Mouse (Mus musculus) MEL (cell line): ENCODE data around the gene Gc. TPM values are rescaled to one million over a fixed set of nuclear protein-coding genes. Genes with fewer than 3 reads are reported as not detected.
A peak's percentile ranks its signal among the peaks of the same experiment; 100 is the strongest.

Source experiments
- DNase-seq: peaks from one replicate; pipeline ENCODE4 v3.0.0; 2011; ENCODE audit warnings: low read depth, low spot score
- H3K27ac ChIP-seq: 2 replicates; pipeline ENCODE4 v1.5.1; 2012; ENCODE audit warnings: low read depth, mild to moderate bottlenecking, control low read depth, low read length, moderate library complexity; ENCODE audit not compliant: control insufficient read depth
- H3K27me3 ChIP-seq, 2 experiments: fragments of 150-350 bp in 1 of 2; sonication (generic) in 1 of 2; 2 replicates each; pipeline ENCODE4 v1.6.1; 2012; ENCODE audit warnings: low read length in 2 of 2, mild to moderate bottlenecking in 2 of 2, improper control_type of control experiment in 1 of 2, moderate library complexity in 1 of 2; ENCODE audit not compliant: insufficient read depth in 2 of 2, control insufficient read depth in 1 of 2
- H3K36me3 ChIP-seq, 2 experiments: 2 replicates each; pipeline ENCODE4 v1.6.1; 2012 to 2014; ENCODE audit warnings: low read length in 2 of 2, improper control_type of control experiment in 1 of 2, inconsistent platforms in 1 of 2, mild to moderate bottlenecking in 1 of 2; ENCODE audit not compliant: insufficient read depth in 2 of 2, control insufficient read depth in 1 of 2
- H3K4me1 ChIP-seq, 2 experiments: fragments of 150-350 bp in 1 of 2; sonication (generic) in 1 of 2; 2 replicates each; pipeline ENCODE4 v1.6.1; 2012; ENCODE audit warnings: low read length in 2 of 2, improper control_type of control experiment in 1 of 2, mild to moderate bottlenecking in 1 of 2; ENCODE audit not compliant: insufficient read depth in 2 of 2, control insufficient read depth in 1 of 2
- H3K4me3 ChIP-seq, 2 experiments: fragments of 150-350 bp in 1 of 2; sonication (generic) in 1 of 2; 2 replicates each; pipeline ENCODE4 v1.5.1; 2012; ENCODE audit warnings: low read depth in 2 of 2, low read length in 2 of 2, mild to moderate bottlenecking in 2 of 2, moderate library complexity in 2 of 2, control low read depth in 1 of 2, improper control_type of control experiment in 1 of 2; ENCODE audit not compliant: control insufficient read depth in 1 of 2, insufficient read depth in 1 of 2
- H3K79me2 ChIP-seq: 2 replicates; pipeline ENCODE4 v1.6.1; 2012; ENCODE audit warnings: mild to moderate bottlenecking, low read length, moderate library complexity; ENCODE audit not compliant: control insufficient read depth, poor library complexity, insufficient read depth
- H3K9ac ChIP-seq: 2 replicates; pipeline ENCODE4 v1.6.1; 2012; ENCODE audit warnings: low read depth, mild to moderate bottlenecking, control low read depth, low read length, moderate library complexity; ENCODE audit not compliant: control insufficient read depth, poor library complexity, severe bottlenecking
- H3K9me3 ChIP-seq: fragments of 150-350 bp; sonication (generic); replicated peaks from 2 replicates; pipeline ENCODE4 v1.6.1; 2012; ENCODE audit warnings: mild to moderate bottlenecking, low read length, improper control_type of control experiment, moderate library complexity; ENCODE audit not compliant: insufficient read depth
- CTCF ChIP-seq, 3 experiments: IDR thresholded peaks in 2 of 3; conservative IDR thresholded peaks in 1 of 3; 2 replicates each; pipeline ENCODE4 v1.5.1; 2011 to 2012; ENCODE audit warnings: low read length in 3 of 3, low read depth in 2 of 3, mild to moderate bottlenecking in 2 of 3, improper control_type of control experiment in 1 of 3, inconsistent platforms in 1 of 3, mixed read lengths in 1 of 3, moderate library complexity in 1 of 3; ENCODE audit not compliant: control insufficient read depth in 1 of 3, insufficient read depth in 1 of 3, poor library complexity in 1 of 3, severe bottlenecking in 1 of 3
- ELF1 ChIP-seq: IDR thresholded peaks from 2 replicates; pipeline ENCODE4 v1.6.1; 2014; ENCODE audit warnings: low read depth, mild to moderate bottlenecking, inconsistent platforms, low read length, improper control_type of control experiment, moderate library complexity
- EP300 ChIP-seq, 2 experiments: IDR thresholded peaks; 2 replicates each; pipeline ENCODE4 v1.6.1; 2011; ENCODE audit warnings: improper control_type of control experiment in 2 of 2, low read length in 2 of 2, low read depth in 1 of 2, mild to moderate bottlenecking in 1 of 2
- GABPA ChIP-seq: IDR thresholded peaks from 2 replicates; pipeline ENCODE4 v1.6.1; 2012; ENCODE audit warnings: low read depth, mild to moderate bottlenecking, inconsistent platforms, low read length, improper control_type of control experiment, moderate library complexity
- MAFK ChIP-seq: IDR thresholded peaks from 2 replicates; pipeline ENCODE4 v1.6.1; 2011; ENCODE audit warnings: low read depth, mild to moderate bottlenecking, low read length, improper control_type of control experiment, borderline replicate concordance
- MXI1 ChIP-seq: IDR thresholded peaks from 2 replicates; pipeline ENCODE4 v1.6.1; 2011; ENCODE audit warnings: mild to moderate bottlenecking, low read depth, low read length, improper control_type of control experiment
- MYB ChIP-seq: IDR thresholded peaks from 2 replicates; pipeline ENCODE4 v1.6.1; 2011; ENCODE audit warnings: mild to moderate bottlenecking, low read depth, low read length, improper control_type of control experiment
- MYC ChIP-seq: IDR thresholded peaks from 2 replicates; pipeline ENCODE4 v1.6.1; 2011; ENCODE audit warnings: low read depth, mild to moderate bottlenecking, low read length, improper control_type of control experiment, moderate library complexity
- NRF1 ChIP-seq: IDR thresholded peaks from 2 replicates; pipeline ENCODE4 v1.6.1; 2014; ENCODE audit warnings: low read depth, mild to moderate bottlenecking, inconsistent platforms, low read length, improper control_type of control experiment, moderate library complexity; ENCODE audit not compliant: poor library complexity, insufficient read depth, severe bottlenecking
- POLR2A ChIP-seq, 2 experiments: IDR thresholded peaks; 2 replicates each; pipeline ENCODE4 v1.6.1; 2011 to 2012; ENCODE audit warnings: low read length in 2 of 2, mild to moderate bottlenecking in 2 of 2, control low read depth in 1 of 2, improper control_type of control experiment in 1 of 2, low read depth in 1 of 2, moderate library complexity in 1 of 2; ENCODE audit not compliant: control insufficient read depth in 1 of 2, insufficient read depth in 1 of 2, poor library complexity in 1 of 2
- POLR2AphosphoS5 ChIP-seq: IDR thresholded peaks from 2 replicates; pipeline ENCODE4 v1.6.1; 2012; ENCODE audit warnings: low read depth, borderline replicate concordance, mild to moderate bottlenecking, inconsistent platforms, low read length, moderate library complexity, mixed read lengths
- RAD21 ChIP-seq: IDR thresholded peaks from 2 replicates; pipeline ENCODE4 v1.6.1; 2011; ENCODE audit warnings: mild to moderate bottlenecking, low read depth, low read length, improper control_type of control experiment
- RCOR1 ChIP-seq: IDR thresholded peaks from 2 replicates; pipeline ENCODE4 v1.6.1; 2012; ENCODE audit warnings: low read depth, mild to moderate bottlenecking, inconsistent platforms, low read length, improper control_type of control experiment
- SMC3 ChIP-seq: IDR thresholded peaks from 2 replicates; pipeline ENCODE4 v1.6.1; 2011; ENCODE audit warnings: low read depth, low read length, improper control_type of control experiment
- TBP ChIP-seq: IDR thresholded peaks from 2 replicates; pipeline ENCODE4 v1.8.0; 2011; ENCODE audit warnings: low read depth, low read length, improper control_type of control experiment
- ZC3H11A ChIP-seq: IDR thresholded peaks from 2 replicates; pipeline ENCODE4 v1.6.1; 2012; ENCODE audit warnings: low read depth, mild to moderate bottlenecking, inconsistent platforms, low read length, improper control_type of control experiment
- ZKSCAN1 ChIP-seq: IDR thresholded peaks from 2 replicates; pipeline ENCODE4 v1.6.1; 2012; ENCODE audit warnings: low read depth, mild to moderate bottlenecking, inconsistent platforms, low read length, improper control_type of control experiment, moderate library complexity
- ZMIZ1 ChIP-seq: IDR thresholded peaks from 2 replicates; pipeline ENCODE4 v1.6.1; 2012; ENCODE audit warnings: low read depth, mild to moderate bottlenecking, inconsistent platforms, low read length, improper control_type of control experiment, moderate library complexity
- polyA plus RNA-seq, 2 experiments: library from polyadenylated mRNA; stranded (reverse) in 1 of 2; unstranded in 1 of 2; fragments of >175 nt in 1 of 2; fragments of >200 nt in 1 of 2; gene quantifications; 2 replicates each; pipeline versions ENCODE4 v1.2.1 to v1.2.4; 2012; ENCODE audit warnings: low replicate concordance in 2 of 2, low read depth in 1 of 2; ENCODE audit not compliant: insufficient read length in 2 of 2, insufficient read depth in 1 of 2, missing spikeins in 1 of 2
- total RNA-seq: library from RNA; depleted of rRNA; stranded (reverse); fragments of 300-350 nt; gene quantifications from 2 replicates; pipeline ENCODE4 v1.2.3, GENCODE M21; 2012; rRNA removed

Gene Gc
- not detected in 2 replicates for total RNA-seq
- not detected for polyA plus RNA-seq

- DNase-seq, result no peak
- Histone ChIP-seq H3K36me3 (no peaks in the 10 kb centered on the region), H3K9ac (no peak within 1 kb of the TSS), H3K79me2 (no peaks in the 10 kb centered on the region), H3K4me1 (no peaks in the 10 kb centered on the region), H3K27ac (no peak within 1 kb of the TSS), H3K4me3 (no peak within 1 kb of the TSS), H3K27me3 (no peaks in the 10 kb centered on the region), H3K9me3 (no peaks in the 10 kb centered on the region)
- TF ChIP-seq ZKSCAN1, result no peak
- TF ChIP-seq NRF1, result no peak
- TF ChIP-seq POLR2A (IDR thresholded peaks at IDR 0.05; ENCODE audit: control insufficient read depth in 1 of 2, insufficient read depth in 1 of 2, low read depth in 1 of 2, low read length in 2 of 2, poor library complexity in 1 of 2), result no peak
- TF ChIP-seq TBP, result no peak
Observed at GRCm38 (mm10) chr5:89457554-89458062, at the start of gene Gc. TSS of gene Gc (minus strand) at chr5:89457898.

GRCm38 (mm10) chr5:89500182-89500581, 42.5 kb upstream of the Gc start:
- no peak overlapping the region for H3K4me3 ChIP-seq
- no peak overlapping the region for H3K9ac ChIP-seq
- peak; percentile 34 for DNase-seq
- no peaks in the 10 kb centered on the region for H3K27me3 ChIP-seq
- no peak overlapping the region for H3K27ac ChIP-seq
- no peak for TF ChIP-seq GABPA
- peak; percentile 33 for TF ChIP-seq RAD21
- peak; percentile 39 to 48 (median 42) for TF ChIP-seq CTCF (IDR thresholded peaks at IDR 0.05 in 2 of 3, conservative IDR thresholded peaks at IDR 0.05 in 1 of 3; ENCODE audit: control insufficient read depth in 1 of 3, insufficient read depth in 1 of 3, low read depth in 2 of 3, low read length in 3 of 3, poor library complexity in 1 of 3, severe bottlenecking in 1 of 3)
- peak; percentile 32 for TF ChIP-seq SMC3
- no peaks in the 10 kb centered on the region for H3K4me1 ChIP-seq
- no peaks in the 10 kb centered on the region for H3K9me3 ChIP-seq
- H3K36me3 ChIP-seq, result no peaks in the 10 kb centered on the region
- H3K79me2 ChIP-seq, result no peaks in the 10 kb centered on the region

- Histone ChIP-seq H3K4me3 (no peak overlapping the region), H3K36me3 (no peaks in the 10 kb centered on the region), H3K79me2 (no peaks in the 10 kb centered on the region), H3K9ac (no peak overlapping the region), H3K9me3 (no peaks in the 10 kb centered on the region), H3K27ac (no peak overlapping the region), H3K27me3 (no peaks in the 10 kb centered on the region), H3K4me1 (no peaks in the 10 kb centered on the region)
- no peak for DNase-seq
- no peak for TF ChIP-seq ZC3H11A
- no peak for TF ChIP-seq EP300 (IDR thresholded peaks at IDR 0.05; ENCODE audit: low read depth in 1 of 2, low read length in 2 of 2)
- TF ChIP-seq CTCF (IDR thresholded peaks at IDR 0.05 in 2 of 3, conservative IDR thresholded peaks at IDR 0.05 in 1 of 3; ENCODE audit: control insufficient read depth in 1 of 3, insufficient read depth in 1 of 3, low read depth in 2 of 3, low read length in 3 of 3, poor library complexity in 1 of 3, severe bottlenecking in 1 of 3), result no peak
- TF ChIP-seq RCOR1, result no peak
- no peak for TF ChIP-seq POLR2AphosphoS5
- no peak for TF ChIP-seq MYC
- no peak for TF ChIP-seq MAFK
- TF ChIP-seq MXI1, result no peak
- no peak for TF ChIP-seq MYB
- no peak for TF ChIP-seq ELF1
- TF ChIP-seq ZMIZ1, result no peak
Observed at GRCm38 (mm10) chr5:89492560-89492959, 34.9 kb upstream of the Gc start.
